Mouse (Mus musculus): ENCODE measurements at regions not wholly inside any gene's neighbourhood (a gene's known extent, or its start where the extent isn't known, plus 50 kb on each side); places are given as distances from the start of the nearest gene placed in this dataset.

- TF ChIP-seq CTCF (IDR thresholded peaks at IDR 0.05) = no peak
- no peak for TF ChIP-seq EP300 (IDR thresholded peaks at IDR 0.05)
Observed at GRCm38 (mm10) chr4:106244826-106245510, 71.0 kb upstream of the Usp24 start.
